Mouse (Mus musculus): Measurements from ENCODE around the gene Dlk1.

DNA sequence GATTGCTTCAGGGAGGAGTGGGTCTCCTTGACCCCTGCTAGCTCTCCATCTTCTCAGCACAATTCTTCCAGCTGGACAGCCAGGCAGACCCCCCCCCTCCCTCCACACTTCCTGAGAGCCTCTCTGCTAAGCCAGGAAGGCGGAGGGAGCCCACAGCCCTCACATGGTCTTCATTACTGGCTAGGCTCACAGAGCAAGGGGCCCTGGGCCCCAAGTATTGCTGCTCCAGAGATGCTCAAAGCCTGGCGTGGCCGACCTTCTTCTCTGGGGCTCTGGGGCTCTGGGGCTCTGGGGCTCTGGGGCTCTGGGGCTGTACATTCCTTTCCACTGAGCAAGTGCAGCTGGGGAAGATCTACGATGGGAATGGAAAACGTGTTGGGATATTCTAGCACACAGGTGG, 39.9 kb upstream of the Dlk1 start:
- TF ChIP-seq POLR2A (IDR thresholded peaks at IDR 0.05; ENCODE audit: control insufficient read depth, extremely low read depth, insufficient read depth, low read length, poor library complexity) (no peak), CTCF (IDR thresholded peaks at IDR 0.05; ENCODE audit: borderline replicate concordance, control insufficient read depth, extremely low read depth, insufficient read depth, low read length, poor library complexity) (no peak)

All from thymus, adult 2 months (tissue).